ENCODE assay signal across 25 mouse cellular contexts in genomic region chr1:126673238-126673637, GRCm38 (mm10).
DNase-seq lines count a peak whose midpoint lies in the region; ATAC-seq and TF ChIP-seq lines count a peak whose summit lies in the region.
"Had no signal": no experiment of that assay in that cellular context is flagged by ENCODE, and none has a peak within 500 bp of the region (broad histone marks: within the 10 kb centered on the region; RNA-seq: fewer than 3 reads in every experiment).

No protein-coding gene starts in this region.

- no peak overlapping the region for H3K4me3 ChIP-seq in liver, embryonic 15.5 days (replicated peaks)
- no peak overlapping the region for H3K4me3 ChIP-seq in liver, embryonic 12.5 days
- H3K4me3 ChIP-seq in intestine, embryonic 16.5 days (ENCODE audit: low read length), result no peak overlapping the region
- no peak overlapping the region for H3K4me3 ChIP-seq in stomach, postnatal 0 days (ENCODE audit: low read depth, low read length)
- H3K4me3 ChIP-seq: embryonic facial prominence, embryonic 13.5 days; erythroblast, embryonic 14.5 days; forebrain, embryonic 12.5 days; heart, embryonic 10.5 days; hindbrain, embryonic 15.5 days; limb, embryonic 13.5 days; lung, embryonic 15.5 days; megakaryocyte, embryonic 14.5 days; midbrain, embryonic 13.5 days had no signal

- H3K9ac ChIP-seq in liver, embryonic 15.5 days, result no peak overlapping the region
- H3K9ac ChIP-seq in liver, embryonic 12.5 days, result no peak overlapping the region
- H3K9ac ChIP-seq in intestine, embryonic 16.5 days (ENCODE audit: low read depth, low read length), result no peak overlapping the region
- no peak overlapping the region for H3K9ac ChIP-seq in stomach, postnatal 0 days (ENCODE audit: low read length)
- H3K9ac ChIP-seq: embryonic facial prominence, embryonic 13.5 days; forebrain, embryonic 12.5 days; hindbrain, embryonic 15.5 days; limb, embryonic 13.5 days; lung, embryonic 15.5 days; midbrain, embryonic 13.5 days had no signal

- no peak overlapping the region for H3K4me2 ChIP-seq in liver, embryonic 15.5 days
- no peak overlapping the region for H3K4me2 ChIP-seq in liver, embryonic 12.5 days
- no peak overlapping the region for H3K4me2 ChIP-seq in intestine, embryonic 16.5 days (ENCODE audit: low read depth, low read length)
- no peak overlapping the region for H3K4me2 ChIP-seq in stomach, postnatal 0 days (replicated peaks; ENCODE audit: low read depth)
- H3K4me2 ChIP-seq: embryonic facial prominence, embryonic 13.5 days; forebrain, embryonic 12.5 days; hindbrain, embryonic 15.5 days; limb, embryonic 13.5 days; lung, embryonic 15.5 days; midbrain, embryonic 13.5 days had no signal

- peak; percentile 60 for ATAC-seq in liver, embryonic 15.5 days (ENCODE audit: insufficient read depth)
- ATAC-seq in liver, embryonic 12.5 days, result no peak
- peak; percentile 93 for ATAC-seq in intestine, embryonic 16.5 days
- peak; percentile 90 for ATAC-seq in stomach, postnatal 0 days (ENCODE audit: low FRiP score, low TSS enrichment)
- ATAC-seq in granulocyte monocyte progenitor cell, adult 5-6 weeks (replicated peaks; ENCODE audit: poor library complexity, severe bottlenecking), result no peak
- ATAC-seq: activated CD4-positive, CD25-positive, alpha-beta regulatory T cell, adult 4 months; midbrain, embryonic 13.5 days had no signal

- no peak for TF ChIP-seq EP300 in stomach, postnatal 0 days (optimal IDR thresholded peaks at IDR 0.05)

- H3K4me1 ChIP-seq in liver, embryonic 15.5 days (replicated peaks), result no peaks in the 10 kb centered on the region
- no peaks in the 10 kb centered on the region for H3K4me1 ChIP-seq in liver, embryonic 12.5 days
- H3K4me1 ChIP-seq in intestine, embryonic 16.5 days (ENCODE audit: control insufficient read depth, insufficient read depth, low read length), result peaks cover 17% of the 10 kb centered on the region
- no peaks in the 10 kb centered on the region for H3K4me1 ChIP-seq in stomach, postnatal 0 days (replicated peaks; ENCODE audit: control insufficient read depth, insufficient read depth)
- H3K4me1 ChIP-seq: megakaryocyte, embryonic 14.5 days had no signal

- DNase-seq in lung, postnatal 14 days, result peak; percentile 23
- DNase-seq in stomach, postnatal 0 days (ENCODE audit: low spot score), result no peak
- no peak for DNase-seq in cerebellum, adult 8-10 months
- DNase-seq: adrenal gland, postnatal 10 days; B cell, adult 2 months; cerebellum, adult 18-20 months; cerebellum, postnatal 25 days; embryo, embryonic 11 days; kidney, adult 11 months; kidney, postnatal 10 days; thymus, postnatal 14 days had no signal

- H3K27ac ChIP-seq in liver, embryonic 15.5 days (replicated peaks), result no peak overlapping the region
- H3K27ac ChIP-seq in liver, embryonic 12.5 days, result no peak overlapping the region
- H3K27ac ChIP-seq in intestine, embryonic 16.5 days (ENCODE audit: low read length), result no peak overlapping the region
- H3K27ac ChIP-seq in stomach, postnatal 0 days (replicated peaks), result no peak overlapping the region
- H3K27ac ChIP-seq: embryonic facial prominence, embryonic 13.5 days; forebrain, embryonic 12.5 days; heart, embryonic 10.5 days; hindbrain, embryonic 15.5 days; limb, embryonic 13.5 days; lung, embryonic 15.5 days; midbrain, embryonic 13.5 days had no signal

- no peaks in the 10 kb centered on the region for H3K9me3 ChIP-seq in liver, embryonic 15.5 days (replicated peaks)
- H3K9me3 ChIP-seq in liver, embryonic 12.5 days (replicated peaks), result no peaks in the 10 kb centered on the region
- H3K9me3 ChIP-seq in intestine, embryonic 16.5 days (ENCODE audit: control insufficient read depth, low read length), result no peaks in the 10 kb centered on the region
- no peaks in the 10 kb centered on the region for H3K9me3 ChIP-seq in stomach, postnatal 0 days (ENCODE audit: control insufficient read depth, low read length)
- H3K9me3 ChIP-seq: embryonic facial prominence, embryonic 13.5 days; forebrain, embryonic 12.5 days; heart, embryonic 10.5 days; hindbrain, embryonic 15.5 days; limb, embryonic 13.5 days; lung, embryonic 15.5 days; midbrain, embryonic 13.5 days had no signal

- H3K36me3 ChIP-seq in liver, embryonic 15.5 days (replicated peaks), result no peaks in the 10 kb centered on the region
- no peaks in the 10 kb centered on the region for H3K36me3 ChIP-seq in liver, embryonic 12.5 days
- H3K36me3 ChIP-seq in intestine, embryonic 16.5 days (ENCODE audit: control insufficient read depth, insufficient read depth, low read length), result no peaks in the 10 kb centered on the region
- no peaks in the 10 kb centered on the region for H3K36me3 ChIP-seq in stomach, postnatal 0 days (ENCODE audit: control insufficient read depth, insufficient read depth, low read length)
- H3K36me3 ChIP-seq: embryonic facial prominence, embryonic 13.5 days; forebrain, embryonic 12.5 days; heart, embryonic 10.5 days; hindbrain, embryonic 15.5 days; limb, embryonic 13.5 days; lung, embryonic 15.5 days; midbrain, embryonic 13.5 days had no signal

- 59% methylated on average over 2 of the region's 2 CpGs for WGBS in liver, embryonic 15.5 days (ENCODE audit: insufficient replicate concordance)
- 68% methylated on average over 2 of the region's 2 CpGs for WGBS in liver, embryonic 12.5 days (ENCODE audit: insufficient replicate concordance)
- 68% methylated on average over 2 of the region's 2 CpGs for WGBS in intestine, embryonic 16.5 days
- 67% methylated on average over 2 of the region's 2 CpGs for WGBS in stomach, postnatal 0 days

- TF ChIP-seq CTCF in stomach, postnatal 0 days (IDR thresholded peaks at IDR 0.05; ENCODE audit: low read depth), result no peak

- no peaks in the 10 kb centered on the region for H3K27me3 ChIP-seq in liver, embryonic 15.5 days
- no peaks in the 10 kb centered on the region for H3K27me3 ChIP-seq in liver, embryonic 12.5 days (replicated peaks)
- H3K27me3 ChIP-seq in intestine, embryonic 16.5 days (replicated peaks; ENCODE audit: control insufficient read depth, insufficient read depth, low read length), result no peaks in the 10 kb centered on the region
- H3K27me3 ChIP-seq in stomach, postnatal 0 days (ENCODE audit: control insufficient read depth, insufficient read depth, low read length), result no peaks in the 10 kb centered on the region
- H3K27me3 ChIP-seq: embryonic facial prominence, embryonic 13.5 days; forebrain, embryonic 12.5 days; hindbrain, embryonic 15.5 days; limb, embryonic 13.5 days; lung, embryonic 15.5 days; megakaryocyte, embryonic 14.5 days; midbrain, embryonic 13.5 days had no signal

Comparison
In these comparisons a context has a peak if more than half of its experiments do, and no peak if none do; other contexts are left out.
1. ATAC-seq: peak in liver, embryonic 15.5 days (single experiment), intestine, embryonic 16.5 days (single experiment) and stomach, postnatal 0 days (single experiment); none in liver, embryonic 12.5 days (single experiment) and granulocyte monocyte progenitor cell, adult 5-6 weeks (single experiment).